Mouse (Mus musculus) MEL (cell line): Measurements from ENCODE around the gene Nup153. TPM values are rescaled to one million over a fixed set of nuclear protein-coding genes. Genes with fewer than 3 reads are reported as not detected.

Source experiments
- DNase-seq: peaks from one replicate; pipeline ENCODE4 v3.0.0; 2011; ENCODE audit warnings: low read depth, low spot score
- H3K27ac ChIP-seq: 2 replicates; pipeline ENCODE4 v1.5.1; 2012; ENCODE audit warnings: low read depth, mild to moderate bottlenecking, control low read depth, low read length, moderate library complexity; ENCODE audit not compliant: control insufficient read depth
- H3K27me3 ChIP-seq, 2 experiments: fragments of 150-350 bp in 1 of 2; sonication (generic) in 1 of 2; 2 replicates each; pipeline ENCODE4 v1.6.1; 2012; ENCODE audit warnings: low read length in 2 of 2, mild to moderate bottlenecking in 2 of 2, improper control_type of control experiment in 1 of 2, moderate library complexity in 1 of 2; ENCODE audit not compliant: insufficient read depth in 2 of 2, control insufficient read depth in 1 of 2
- H3K36me3 ChIP-seq, 2 experiments: 2 replicates each; pipeline ENCODE4 v1.6.1; 2012 to 2014; ENCODE audit warnings: low read length in 2 of 2, improper control_type of control experiment in 1 of 2, inconsistent platforms in 1 of 2, mild to moderate bottlenecking in 1 of 2; ENCODE audit not compliant: insufficient read depth in 2 of 2, control insufficient read depth in 1 of 2
- H3K4me1 ChIP-seq, 2 experiments: fragments of 150-350 bp in 1 of 2; sonication (generic) in 1 of 2; 2 replicates each; pipeline ENCODE4 v1.6.1; 2012; ENCODE audit warnings: low read length in 2 of 2, improper control_type of control experiment in 1 of 2, mild to moderate bottlenecking in 1 of 2; ENCODE audit not compliant: insufficient read depth in 2 of 2, control insufficient read depth in 1 of 2
- H3K4me3 ChIP-seq, 2 experiments: fragments of 150-350 bp in 1 of 2; sonication (generic) in 1 of 2; 2 replicates each; pipeline ENCODE4 v1.5.1; 2012; ENCODE audit warnings: low read depth in 2 of 2, low read length in 2 of 2, mild to moderate bottlenecking in 2 of 2, moderate library complexity in 2 of 2, control low read depth in 1 of 2, improper control_type of control experiment in 1 of 2; ENCODE audit not compliant: control insufficient read depth in 1 of 2, insufficient read depth in 1 of 2
- H3K79me2 ChIP-seq: 2 replicates; pipeline ENCODE4 v1.6.1; 2012; ENCODE audit warnings: mild to moderate bottlenecking, low read length, moderate library complexity; ENCODE audit not compliant: control insufficient read depth, poor library complexity, insufficient read depth
- H3K9ac ChIP-seq: 2 replicates; pipeline ENCODE4 v1.6.1; 2012; ENCODE audit warnings: low read depth, mild to moderate bottlenecking, control low read depth, low read length, moderate library complexity; ENCODE audit not compliant: control insufficient read depth, poor library complexity, severe bottlenecking
- H3K9me3 ChIP-seq: fragments of 150-350 bp; sonication (generic); replicated peaks from 2 replicates; pipeline ENCODE4 v1.6.1; 2012; ENCODE audit warnings: mild to moderate bottlenecking, low read length, improper control_type of control experiment, moderate library complexity; ENCODE audit not compliant: insufficient read depth
- BHLHE40 ChIP-seq: IDR thresholded peaks from 2 replicates; pipeline ENCODE4 v1.6.1; 2012; ENCODE audit warnings: low read depth, mild to moderate bottlenecking, inconsistent platforms, low read length, improper control_type of control experiment, borderline replicate concordance
- CTCF ChIP-seq, 3 experiments: IDR thresholded peaks in 2 of 3; conservative IDR thresholded peaks in 1 of 3; 2 replicates each; pipeline ENCODE4 v1.5.1; 2011 to 2012; ENCODE audit warnings: low read length in 3 of 3, low read depth in 2 of 3, mild to moderate bottlenecking in 2 of 3, improper control_type of control experiment in 1 of 3, inconsistent platforms in 1 of 3, mixed read lengths in 1 of 3, moderate library complexity in 1 of 3; ENCODE audit not compliant: control insufficient read depth in 1 of 3, insufficient read depth in 1 of 3, poor library complexity in 1 of 3, severe bottlenecking in 1 of 3
- E2F4 ChIP-seq: IDR thresholded peaks from 2 replicates; pipeline ENCODE4 v1.6.1; 2011; ENCODE audit warnings: low read depth, low read length, improper control_type of control experiment, borderline replicate concordance
- GATA1 ChIP-seq: IDR thresholded peaks from 2 replicates; pipeline ENCODE4 v1.6.1; 2011; ENCODE audit warnings: low read depth, low read length, improper control_type of control experiment
- HCFC1 ChIP-seq: IDR thresholded peaks from 2 replicates; pipeline ENCODE4 v1.6.1; 2012; ENCODE audit warnings: low read depth, mild to moderate bottlenecking, inconsistent platforms, low read length, improper control_type of control experiment, moderate library complexity
- MAFK ChIP-seq: IDR thresholded peaks from 2 replicates; pipeline ENCODE4 v1.6.1; 2011; ENCODE audit warnings: low read depth, mild to moderate bottlenecking, low read length, improper control_type of control experiment, borderline replicate concordance
- MEF2A ChIP-seq: IDR thresholded peaks from 2 replicates; pipeline ENCODE4 v1.6.1; 2014; ENCODE audit warnings: low read depth, mild to moderate bottlenecking, inconsistent platforms, low read length, improper control_type of control experiment; ENCODE audit not compliant: poor library complexity, insufficient replicate concordance, severe bottlenecking; ENCODE audit errors: extremely low read depth
- MXI1 ChIP-seq: IDR thresholded peaks from 2 replicates; pipeline ENCODE4 v1.6.1; 2011; ENCODE audit warnings: mild to moderate bottlenecking, low read depth, low read length, improper control_type of control experiment
- MYB ChIP-seq: IDR thresholded peaks from 2 replicates; pipeline ENCODE4 v1.6.1; 2011; ENCODE audit warnings: mild to moderate bottlenecking, low read depth, low read length, improper control_type of control experiment
- MYC ChIP-seq: IDR thresholded peaks from 2 replicates; pipeline ENCODE4 v1.6.1; 2011; ENCODE audit warnings: low read depth, mild to moderate bottlenecking, low read length, improper control_type of control experiment, moderate library complexity
- NELFE ChIP-seq: IDR thresholded peaks from 2 replicates; pipeline ENCODE4 v1.6.1; 2011; ENCODE audit warnings: low read depth, low read length, improper control_type of control experiment
- NRF1 ChIP-seq: IDR thresholded peaks from 2 replicates; pipeline ENCODE4 v1.6.1; 2014; ENCODE audit warnings: low read depth, mild to moderate bottlenecking, inconsistent platforms, low read length, improper control_type of control experiment, moderate library complexity; ENCODE audit not compliant: poor library complexity, insufficient read depth, severe bottlenecking
- POLR2AphosphoS2 ChIP-seq: IDR thresholded peaks from 2 replicates; pipeline ENCODE4 v1.6.1; 2011; ENCODE audit warnings: low read length, improper control_type of control experiment
- RAD21 ChIP-seq: IDR thresholded peaks from 2 replicates; pipeline ENCODE4 v1.6.1; 2011; ENCODE audit warnings: mild to moderate bottlenecking, low read depth, low read length, improper control_type of control experiment
- RCOR1 ChIP-seq: IDR thresholded peaks from 2 replicates; pipeline ENCODE4 v1.6.1; 2012; ENCODE audit warnings: low read depth, mild to moderate bottlenecking, inconsistent platforms, low read length, improper control_type of control experiment
- SIN3A ChIP-seq: IDR thresholded peaks from 2 replicates; pipeline ENCODE4 v1.6.1; 2012; ENCODE audit warnings: low read length, improper control_type of control experiment, inconsistent platforms
- TAL1 ChIP-seq: IDR thresholded peaks from 2 replicates; pipeline ENCODE4 v1.6.1; 2012; ENCODE audit warnings: mild to moderate bottlenecking, inconsistent platforms, low read length, moderate library complexity, mixed read lengths
- TCF12 ChIP-seq: IDR thresholded peaks from 2 replicates; pipeline ENCODE4 v1.6.1; 2014; ENCODE audit warnings: low read depth, mild to moderate bottlenecking, inconsistent platforms, low read length, improper control_type of control experiment, moderate library complexity
- USF2 ChIP-seq, 2 experiments: IDR thresholded peaks; 2 replicates each; pipeline ENCODE4 v1.6.1; 2011 to 2012; ENCODE audit warnings: improper control_type of control experiment in 2 of 2, low read length in 2 of 2, borderline replicate concordance in 1 of 2, inconsistent platforms in 1 of 2, low read depth in 1 of 2, mild to moderate bottlenecking in 1 of 2; ENCODE audit not compliant: insufficient read depth in 1 of 2
- ZKSCAN1 ChIP-seq: IDR thresholded peaks from 2 replicates; pipeline ENCODE4 v1.6.1; 2012; ENCODE audit warnings: low read depth, mild to moderate bottlenecking, inconsistent platforms, low read length, improper control_type of control experiment, moderate library complexity
- ZMIZ1 ChIP-seq: IDR thresholded peaks from 2 replicates; pipeline ENCODE4 v1.6.1; 2012; ENCODE audit warnings: low read depth, mild to moderate bottlenecking, inconsistent platforms, low read length, improper control_type of control experiment, moderate library complexity
- polyA plus RNA-seq, 2 experiments: library from polyadenylated mRNA; stranded (reverse) in 1 of 2; unstranded in 1 of 2; fragments of >175 nt in 1 of 2; fragments of >200 nt in 1 of 2; gene quantifications; 2 replicates each; pipeline versions ENCODE4 v1.2.1 to v1.2.4; 2012; ENCODE audit warnings: low replicate concordance in 2 of 2, low read depth in 1 of 2; ENCODE audit not compliant: insufficient read length in 2 of 2, insufficient read depth in 1 of 2, missing spikeins in 1 of 2
- total RNA-seq: library from RNA; depleted of rRNA; stranded (reverse); fragments of 300-350 nt; gene quantifications from 2 replicates; pipeline ENCODE4 v1.2.3, GENCODE M21; 2012

Gene Nup153
- total and polyA plus RNA-seq, 3 experiments = 64.6 to 221 (median 82.8) TPM

- TF ChIP-seq MEF2A = no peak
- no peak for TF ChIP-seq SIN3A
- TF ChIP-seq TCF12 = no peak
- no peak for TF ChIP-seq GATA1
- TF ChIP-seq E2F4 = no peak
- TF ChIP-seq MAFK = no peak
- no peak for TF ChIP-seq RCOR1
- TF ChIP-seq RAD21 = no peak
- no peak for TF ChIP-seq TAL1
- no peak for TF ChIP-seq CTCF (IDR thresholded peaks at IDR 0.05 in 2 of 3, conservative IDR thresholded peaks at IDR 0.05 in 1 of 3; ENCODE audit: control insufficient read depth in 1 of 3, insufficient read depth in 1 of 3, low read depth in 2 of 3, low read length in 3 of 3, poor library complexity in 1 of 3, severe bottlenecking in 1 of 3)
- TF ChIP-seq HCFC1 = no peak
- TF ChIP-seq USF2 (IDR thresholded peaks at IDR 0.05; ENCODE audit: borderline replicate concordance in 1 of 2, insufficient read depth in 1 of 2, low read depth in 1 of 2, low read length in 2 of 2) = no peak
- no peak for TF ChIP-seq MYC
- TF ChIP-seq ZKSCAN1 = no peak
- no peak for TF ChIP-seq MYB
- TF ChIP-seq NELFE = no peak
- TF ChIP-seq MXI1 = no peak
- TF ChIP-seq BHLHE40 = no peak
- no peak for TF ChIP-seq ZMIZ1
- no peak for TF ChIP-seq POLR2AphosphoS2
- Histone ChIP-seq H3K9me3 (no peaks in the 10 kb centered on the region), H3K4me3 (no peak overlapping the region), H3K9ac (no peak overlapping the region), H3K27me3 (no peaks in the 10 kb centered on the region), H3K36me3 (peaks cover 5 to 70% of the 10 kb centered on the region in 2 experiments), H3K4me1 (no peaks in the 10 kb centered on the region), H3K27ac (no peak overlapping the region), H3K79me2 (peaks cover 13% of the 10 kb centered on the region)
- DNase-seq = no peak
Measured at GRCm38 (mm10) chr13:46683370-46683769, 44.4 kb downstream of the Nup153 start.

- no peaks in the 10 kb centered on the region for H3K27me3 ChIP-seq
- no peak overlapping the region for H3K9ac ChIP-seq
- no peak for DNase-seq
- H3K4me3 ChIP-seq = no peak overlapping the region
- no peak for TF ChIP-seq CTCF (IDR thresholded peaks at IDR 0.05 in 2 of 3, conservative IDR thresholded peaks at IDR 0.05 in 1 of 3; ENCODE audit: control insufficient read depth in 1 of 3, insufficient read depth in 1 of 3, low read depth in 2 of 3, low read length in 3 of 3, poor library complexity in 1 of 3, severe bottlenecking in 1 of 3)
- no peak for TF ChIP-seq NRF1
- peaks cover 9 to 67% of the 10 kb centered on the region in 2 experiments for H3K36me3 ChIP-seq
- H3K4me1 ChIP-seq = no peaks in the 10 kb centered on the region
- no peaks in the 10 kb centered on the region for H3K9me3 ChIP-seq
- H3K27ac ChIP-seq = no peak overlapping the region
- peaks cover 13% of the 10 kb centered on the region for H3K79me2 ChIP-seq
Measured at GRCm38 (mm10) chr13:46682921-46683320, 44.8 kb downstream of the Nup153 start.
